Mouse (Mus musculus) E14TG2a.4 (cell line): ENCODE data around the gene Nkiras2.

ENCODE experiments used
- CTCF ChIP-seq: conservative IDR thresholded peaks from 2 replicates; pipeline ENCODE4 v1.5.1; 2014; ENCODE audit warnings: low read length
- NANOG ChIP-seq: IDR thresholded peaks from 2 replicates; pipeline ENCODE4 v1.6.1; 2014; ENCODE audit warnings: borderline replicate concordance, low read length, mixed read lengths

DNA sequence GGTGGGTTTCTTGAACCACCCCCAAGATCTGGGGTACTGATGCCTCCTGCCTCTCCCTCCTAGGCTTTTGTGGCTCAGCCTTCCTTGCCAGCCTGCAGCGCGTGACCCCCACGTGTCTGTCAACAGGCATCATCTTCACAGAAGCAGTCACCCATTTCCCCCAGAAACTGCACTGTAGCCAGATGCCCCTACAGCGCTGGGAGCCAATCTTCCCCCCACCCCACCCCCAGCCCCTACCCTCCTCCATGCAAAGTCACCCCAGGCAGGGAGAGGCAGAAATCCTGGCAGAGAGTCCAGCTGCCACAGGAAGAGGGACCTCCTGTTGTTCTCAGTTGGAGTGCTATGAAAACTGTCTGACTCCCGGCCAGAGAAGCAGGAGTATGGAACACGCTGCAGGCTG is 37.4 kb downstream of the Nkiras2 start:
- no peak for TF ChIP-seq CTCF
- TF ChIP-seq NANOG: no peak
